Mouse (Mus musculus): ENCODE results near the gene Eif3f. TPM values are rescaled to one million over a fixed set of nuclear protein-coding genes. Genes with fewer than 3 reads are reported as not detected.
A peak's percentile ranks its signal among the peaks of the same experiment; 100 is the strongest.

Eif3f gene
- 10 to 100 TPM; 34.6 to 48.4 TPM for polyA plus RNA-seq (2017; shearing (Covaris generic))

- ATAC-seq, result peak; percentile 97
Observed at GRCm38 (mm10) chr7:108933794-108934731, at the start of gene Eif3f. Gene Eif3f (plus strand): TSS chr7:108934417.

DNA sequence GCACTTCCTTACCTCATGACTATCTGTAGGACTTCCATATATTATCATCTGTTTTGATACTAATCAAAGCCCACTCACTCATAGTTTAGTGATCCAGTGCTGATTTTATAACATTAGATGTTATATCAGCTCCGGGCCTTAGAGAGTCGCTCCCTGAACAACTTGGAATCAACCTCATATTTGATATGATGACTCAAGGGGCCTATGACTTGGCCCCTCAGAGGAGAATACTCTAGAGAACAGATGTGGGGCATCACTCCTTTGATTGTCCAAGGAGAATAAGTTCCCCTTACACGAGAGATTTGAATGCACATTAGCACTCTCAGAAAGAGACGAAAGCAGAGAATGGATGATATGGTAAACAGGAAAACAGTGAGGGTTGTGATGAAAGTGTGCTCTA, 49.3 kb upstream of the Eif3f start, which contains the start of gene Olfr518:
Gene Olfr518, minus strand, starts transcription at position 101 of the 400 bp plus-strand sequence.
- ATAC-seq, result no peak

DNA sequence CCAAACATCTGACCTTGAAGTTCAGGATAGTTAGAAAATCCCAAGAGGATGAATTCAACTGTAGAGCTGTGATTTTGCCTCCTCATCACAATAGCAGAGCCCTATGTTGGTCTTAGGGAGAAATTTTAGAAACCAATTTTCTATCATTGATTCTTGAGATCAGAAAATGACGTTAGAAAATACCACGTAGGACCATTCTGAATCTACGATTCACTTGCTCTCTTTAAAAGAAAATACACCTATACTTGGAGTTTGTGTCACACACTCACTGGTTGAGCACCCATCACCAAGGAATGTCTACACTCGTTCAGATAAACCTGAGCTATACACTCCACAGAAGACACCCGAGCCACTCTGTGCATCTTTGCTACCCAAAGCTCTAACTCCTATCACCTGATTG, 39.9 kb upstream of the Eif3f start, which contains the start of gene Olfr519:
Gene Olfr519, minus strand, starts transcription at position 101 of the 400 bp plus-strand sequence.
- no peak for ATAC-seq

GRCm38 (mm10) chr7:108903969-108904368, 30.2 kb upstream of the Eif3f start:
- no peak for ATAC-seq

DNA sequence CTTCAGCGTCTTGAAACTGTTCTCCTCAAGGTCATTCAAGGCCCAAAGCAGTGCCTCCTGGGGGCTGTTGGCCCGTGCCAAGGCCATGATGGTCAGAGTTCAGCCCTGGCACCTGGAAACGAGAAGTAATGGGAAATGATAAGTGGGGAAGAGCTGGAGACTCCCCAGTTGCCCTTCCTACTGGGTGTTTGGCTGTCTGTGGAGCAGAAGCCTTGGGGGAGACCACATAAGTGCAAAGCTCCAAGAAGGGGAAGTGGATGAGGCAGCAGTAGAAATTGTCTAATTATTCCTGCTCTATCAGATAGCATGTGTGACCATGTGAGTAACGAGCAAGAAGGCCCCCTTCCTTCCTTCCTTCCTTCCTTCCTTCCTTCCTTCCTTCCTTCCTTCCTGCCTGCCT, 7.2 kb upstream of the Eif3f start:
- no peak for ATAC-seq

- ATAC-seq, result no peak
Observed at GRCm38 (mm10) chr7:108928280-108929188, 5.7 kb upstream of the Eif3f start.

DNA sequence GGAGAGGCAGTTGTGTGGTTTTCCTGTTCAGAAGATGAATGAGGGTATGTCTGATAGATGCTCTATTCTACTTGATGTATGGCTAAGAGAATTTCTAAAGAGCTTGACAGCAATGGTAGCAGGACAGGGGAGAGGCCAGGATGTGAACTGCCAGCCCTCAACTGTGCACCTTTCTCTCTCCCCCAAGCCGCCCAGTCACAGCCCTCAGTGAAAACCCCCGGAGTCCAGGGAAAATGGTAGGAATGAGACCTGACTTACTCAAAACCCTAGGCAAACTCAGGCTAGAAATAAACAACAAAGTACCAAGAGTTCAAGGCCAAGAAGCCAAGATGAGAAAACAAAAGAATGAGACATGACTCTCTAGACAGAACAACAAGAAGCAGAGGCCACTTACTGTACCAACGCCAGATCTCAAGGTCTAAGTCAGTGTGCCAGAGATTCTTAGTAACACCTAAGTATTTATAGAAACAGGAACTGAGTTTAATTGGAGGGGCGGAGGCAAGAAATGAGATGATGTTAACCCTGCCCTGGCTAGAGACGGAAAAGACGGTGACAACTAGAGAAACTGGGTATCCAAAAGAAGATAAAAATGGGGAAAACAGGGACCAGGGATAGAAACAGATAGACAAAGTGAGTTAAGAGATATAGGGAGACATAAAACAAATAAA, 4.4 kb upstream of the Eif3f start, which contains the start of gene Nlrp10:
Gene Nlrp10, minus strand, starts transcription at position 453 of the 668 bp plus-strand sequence.
- no peak for ATAC-seq

DNA sequence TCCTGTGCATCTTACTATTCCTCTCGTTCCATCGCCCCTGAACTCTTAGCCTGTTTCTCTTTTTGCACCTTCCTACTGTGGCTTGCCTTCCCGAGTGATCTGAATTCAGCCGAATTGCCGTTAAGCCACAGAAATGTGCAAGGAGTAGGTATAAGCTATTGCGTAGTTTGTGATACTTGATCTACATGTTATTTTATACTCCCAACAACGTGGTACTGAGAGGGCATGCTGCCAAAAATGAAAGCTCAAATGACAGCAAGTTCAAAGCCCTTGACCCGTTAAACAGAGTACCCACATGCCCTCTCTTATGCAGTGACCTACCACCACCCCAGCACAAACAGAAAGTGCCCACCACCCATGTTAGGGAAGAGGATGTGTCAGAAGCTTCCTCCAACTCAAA, 619 bp downstream of the Eif3f start:
- no peak for ATAC-seq

- ATAC-seq, result no peak
Observed at GRCm38 (mm10) chr7:108935411-108935810, 1.2 kb downstream of the Eif3f start.

DNA sequence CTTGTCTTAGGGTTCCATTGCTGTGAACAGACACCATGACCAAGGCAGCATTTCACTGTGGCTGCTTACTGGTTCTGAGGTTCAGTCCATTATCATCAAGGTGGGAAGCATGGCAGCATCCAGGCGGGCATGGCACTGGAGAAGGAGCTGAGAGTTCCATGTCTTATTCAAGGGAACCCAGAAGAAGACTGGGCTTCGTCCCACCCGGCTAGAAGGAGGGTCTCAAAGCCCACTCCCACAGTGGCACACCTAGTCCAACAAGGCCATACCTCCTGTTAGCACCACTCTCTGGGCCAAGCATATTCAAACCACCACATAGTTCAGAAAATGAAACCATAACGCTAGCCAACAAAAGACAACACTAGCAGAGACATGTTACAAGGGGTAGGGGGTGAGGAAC, 2.4 kb downstream of the Eif3f start:
- ATAC-seq, result no peak

- no peak for ATAC-seq
Observed at GRCm38 (mm10) chr7:108941466-108941865, 7.2 kb downstream of the Eif3f start.

- ATAC-seq, result no peak
Observed at GRCm38 (mm10) chr7:108944002-108944401, 9.8 kb downstream of the Eif3f start.

GRCm38 (mm10) chr7:108948611-108949010, 14.4 kb downstream of the Eif3f start:
- ATAC-seq, result no peak

- no peak for ATAC-seq
Observed at GRCm38 (mm10) chr7:108949301-108949700, 15.1 kb downstream of the Eif3f start.

- peak; percentile 87 for ATAC-seq
Observed at GRCm38 (mm10) chr7:108950312-108950761, 16.1 kb downstream of the Eif3f start, which contains the start of gene Tub. Gene Tub (plus strand): TSS chr7:108950338.

DNA sequence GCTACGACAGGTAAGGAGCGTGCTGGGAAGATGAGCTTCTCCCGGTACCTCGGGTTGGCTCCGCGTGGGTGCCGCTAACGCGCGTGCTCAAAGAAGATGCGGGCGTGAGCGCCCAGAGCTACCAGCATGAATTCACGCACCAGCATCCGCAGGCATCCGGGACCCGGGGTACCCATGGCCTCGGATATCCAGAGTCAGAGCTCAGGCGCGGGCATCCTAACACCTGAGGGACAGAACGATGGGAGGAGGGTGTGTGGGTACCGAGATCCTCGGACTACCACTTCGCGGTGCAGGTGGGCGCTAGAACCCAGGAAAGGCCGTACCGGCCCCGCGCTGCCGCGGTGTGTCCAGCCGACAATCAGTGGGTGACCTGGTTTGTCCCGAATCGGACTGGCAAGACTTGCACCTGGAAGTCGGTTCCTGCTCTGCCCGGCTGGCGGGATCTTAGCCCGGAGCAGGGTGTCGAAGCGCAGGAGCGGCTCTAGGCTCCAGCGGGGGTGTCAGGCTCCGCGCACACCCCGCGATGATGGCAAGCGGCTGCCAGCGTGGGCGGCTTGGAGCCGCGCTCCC, 16.6 kb downstream of the Eif3f start:
- ATAC-seq, result peak; percentile 33

- ATAC-seq, result no peak
Observed at GRCm38 (mm10) chr7:108952801-108953200, 18.6 kb downstream of the Eif3f start.

DNA sequence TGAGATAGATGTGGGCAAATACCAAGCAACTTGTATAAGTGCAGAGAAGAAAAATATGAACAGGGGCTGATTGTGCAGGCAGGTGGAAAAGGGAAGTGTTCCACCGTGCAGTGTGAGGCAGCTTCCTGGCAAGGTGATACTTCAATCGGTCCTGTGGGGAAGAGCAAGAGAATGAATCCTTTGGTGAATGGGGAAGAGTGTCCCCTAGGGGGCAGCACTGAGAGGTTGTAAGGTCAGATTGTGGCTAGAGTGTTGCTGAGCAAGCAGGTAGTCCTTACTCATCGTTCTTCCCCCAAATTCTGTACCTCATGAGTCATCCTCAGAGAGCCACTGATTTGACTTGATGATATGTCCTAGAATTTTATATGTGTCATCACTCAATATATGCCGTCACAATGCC, 20.0 kb downstream of the Eif3f start:
- no peak for ATAC-seq

GRCm38 (mm10) chr7:108957734-108958133, 23.5 kb downstream of the Eif3f start:
- no peak for ATAC-seq

GRCm38 (mm10) chr7:108965968-108966367, 31.8 kb downstream of the Eif3f start:
- no peak for ATAC-seq

DNA sequence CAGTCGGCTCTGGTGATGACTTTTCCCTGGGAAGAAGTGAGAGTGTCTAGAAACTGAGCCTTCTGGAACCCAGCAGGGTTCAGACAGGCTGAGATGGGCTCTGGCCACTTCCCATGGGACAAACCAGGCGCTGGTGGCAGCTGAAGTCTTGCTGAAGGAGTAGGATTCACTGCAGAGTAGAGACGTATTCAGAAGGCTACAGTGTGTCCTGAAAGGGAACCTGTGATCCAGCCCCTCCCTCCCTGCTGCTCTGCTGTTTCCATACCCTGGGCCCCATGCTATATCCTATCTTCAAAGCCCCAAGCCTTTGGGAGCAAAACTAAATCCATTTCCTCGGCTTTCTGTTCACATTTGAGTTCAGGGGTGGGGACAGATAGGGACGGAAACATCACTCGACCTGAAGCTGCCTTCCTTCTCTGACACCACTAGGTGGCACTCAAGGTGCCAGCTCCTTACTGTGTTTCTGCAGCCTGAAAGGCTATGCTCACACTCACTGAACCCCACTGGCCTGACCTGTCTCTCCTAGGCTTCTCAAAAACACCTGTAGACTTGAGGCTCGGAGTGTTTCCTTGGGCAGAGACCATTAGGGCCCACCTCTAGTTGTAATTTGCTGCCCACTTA, 32.6 kb downstream of the Eif3f start:
- peak; percentile 84 for ATAC-seq
